Mouse (Mus musculus) CH12.LX (cell line): ENCODE data around the gene 5330417C22Rik. TPM values are rescaled to one million over a fixed set of nuclear protein-coding genes. Genes with fewer than 3 reads are reported as not detected.

Experiments used
- DNase-seq: peaks from one replicate; pipeline ENCODE4 v3.0.0-alpha.2; 2013; ENCODE audit errors: extremely low read depth
- H3K27ac ChIP-seq: 2 replicates; pipeline ENCODE4 v1.5.1; 2012; ENCODE audit warnings: low read depth, mild to moderate bottlenecking, control low read depth, moderate library complexity; ENCODE audit not compliant: insufficient read depth
- H3K27me3 ChIP-seq: replicated peaks from 2 replicates; pipeline ENCODE3; 2012; ENCODE audit warnings: inconsistent platforms
- H3K36me3 ChIP-seq, 2 experiments: replicated peaks in 1 of 2; 2 replicates each; pipeline versions ENCODE3 to v1.6.1; 2012; ENCODE audit warnings: inconsistent platforms in 1 of 2, low read length in 1 of 2, mild to moderate bottlenecking in 1 of 2, mixed read lengths in 1 of 2, moderate library complexity in 1 of 2; ENCODE audit not compliant: control insufficient read depth in 1 of 2, insufficient read depth in 1 of 2
- H3K4me1 ChIP-seq, 2 experiments: 2 replicates each; pipeline ENCODE4 v1.6.1; 2012; ENCODE audit warnings: inconsistent platforms in 1 of 2, moderate library complexity in 1 of 2; ENCODE audit not compliant: insufficient read depth in 2 of 2, control insufficient read depth in 1 of 2
- H3K4me2 ChIP-seq: 2 replicates; pipeline ENCODE4 v1.6.1; 2012; ENCODE audit warnings: low read depth, mild to moderate bottlenecking, control low read depth; ENCODE audit not compliant: poor library complexity, insufficient read depth, severe bottlenecking
- H3K4me3 ChIP-seq, 3 experiments: fragments of 150-350 bp in 1 of 3; sonication (generic) in 1 of 3; replicated peaks in 1 of 3; 2 replicates each; pipeline versions ENCODE3 to v1.5.1; 2011 to 2012; ENCODE audit warnings: low read depth in 2 of 3, low read length in 2 of 3, mild to moderate bottlenecking in 2 of 3, moderate library complexity in 2 of 3, control low read depth in 1 of 3, improper control_type of control experiment in 1 of 3, inconsistent platforms in 1 of 3, mixed read lengths in 1 of 3; ENCODE audit not compliant: poor library complexity in 1 of 3
- H3K79me2 ChIP-seq: replicated peaks from 2 replicates; pipeline ENCODE4 v1.6.1; 2012; ENCODE audit warnings: mild to moderate bottlenecking, moderate library complexity; ENCODE audit not compliant: control insufficient read depth, poor library complexity, insufficient read depth, severe bottlenecking; ENCODE audit errors: extremely low read depth
- H3K9ac ChIP-seq: 2 replicates; pipeline ENCODE4 v1.6.1; 2012; ENCODE audit warnings: low read depth, mild to moderate bottlenecking, control low read depth, moderate library complexity; ENCODE audit not compliant: insufficient read depth
- H3K9me3 ChIP-seq: replicated peaks from 2 replicates; pipeline ENCODE3; 2012; ENCODE audit warnings: low read length, inconsistent platforms, mixed read lengths
- BHLHE40 ChIP-seq: IDR thresholded peaks from 2 replicates; pipeline ENCODE4 v1.6.1; 2011; ENCODE audit warnings: mild to moderate bottlenecking, low read depth, low read length, improper control_type of control experiment
- CTCF ChIP-seq, 2 experiments: IDR thresholded peaks in 1 of 2; conservative IDR thresholded peaks in 1 of 2; 2 replicates each; pipeline ENCODE4 v1.5.1; 2011 to 2012; ENCODE audit warnings: low read depth in 2 of 2, low read length in 2 of 2, improper control_type of control experiment in 1 of 2, inconsistent platforms in 1 of 2, mild to moderate bottlenecking in 1 of 2, moderate library complexity in 1 of 2
- ELF1 ChIP-seq: IDR thresholded peaks from 2 replicates; pipeline ENCODE4 v1.6.1; 2014; ENCODE audit warnings: low read depth, mild to moderate bottlenecking, inconsistent platforms, low read length, improper control_type of control experiment
- EP300 ChIP-seq: IDR thresholded peaks from 2 replicates; pipeline ENCODE4 v1.6.1; 2011; ENCODE audit warnings: low read length, improper control_type of control experiment
- JUND ChIP-seq: conservative IDR thresholded peaks from 2 replicates; pipeline ENCODE4 v1.6.1; 2011; ENCODE audit warnings: low read depth, low read length, improper control_type of control experiment
- MAFK ChIP-seq: IDR thresholded peaks from 2 replicates; pipeline ENCODE4 v1.6.1; 2011; ENCODE audit warnings: low read length, improper control_type of control experiment; ENCODE audit not compliant: insufficient replicate concordance
- NELFE ChIP-seq: IDR thresholded peaks from 2 replicates; pipeline ENCODE4 v1.6.1; 2011; ENCODE audit warnings: low read depth, low read length, improper control_type of control experiment
- NRF1 ChIP-seq: IDR thresholded peaks from 2 replicates; pipeline ENCODE4 v1.6.1; 2014; ENCODE audit warnings: low read depth, mild to moderate bottlenecking, inconsistent platforms, low read length, improper control_type of control experiment, moderate library complexity
- POLR2A ChIP-seq: IDR thresholded peaks from 2 replicates; pipeline ENCODE4 v1.6.1; 2011; ENCODE audit warnings: low read depth, mild to moderate bottlenecking, improper control_type of control experiment, low read length
- POLR2AphosphoS2 ChIP-seq: IDR thresholded peaks from 2 replicates; pipeline ENCODE4 v1.6.1; 2011; ENCODE audit warnings: low read depth, low read length, improper control_type of control experiment
- RCOR1 ChIP-seq: conservative IDR thresholded peaks from 2 replicates; pipeline ENCODE4 v1.6.1; 2012; ENCODE audit warnings: low read depth, mild to moderate bottlenecking, inconsistent platforms, low read length, improper control_type of control experiment
- SIN3A ChIP-seq: IDR thresholded peaks from 2 replicates; pipeline ENCODE4 v1.6.1; 2012; ENCODE audit warnings: low read length, improper control_type of control experiment, inconsistent platforms
- UBTF ChIP-seq: IDR thresholded peaks from 2 replicates; pipeline ENCODE4 v1.6.1; 2012; ENCODE audit warnings: low read depth, mild to moderate bottlenecking, inconsistent platforms, low read length, improper control_type of control experiment, moderate library complexity
- USF1 ChIP-seq: IDR thresholded peaks from 2 replicates; pipeline ENCODE4 v1.6.1; 2014; ENCODE audit warnings: low read depth, mild to moderate bottlenecking, inconsistent platforms, low read length, improper control_type of control experiment
- dilution Hi-C: fragments of 300-500 bp; cut with MboI; formaldehyde crosslinking; loops from 2 replicates; pipeline ENCODE4 v1.14.3; 2020; ENCODE audit warnings: low sequenced_read_pairs; ENCODE audit not compliant: extremely low pct_unique_long_range_greater_than_20kb, extremely low pct_ligation_motif_present
- in situ Hi-C: fragments of 300-500 bp; cut with MboI; formaldehyde crosslinking; loops from 3 replicates; pipeline ENCODE4 v1.14.3; 2019; ENCODE audit warnings: low sequenced_read_pairs, low pct_ligation_motif_present, low pct_unique_long_range_greater_than_20kb, mixed read lengths
- polyA plus RNA-seq: library from polyadenylated mRNA; unstranded; fragments of >175 nt; gene quantifications from 2 replicates; pipeline ENCODE4 v1.2.1, GENCODE M21; 2012; ENCODE audit warnings: low read depth; ENCODE audit not compliant: insufficient read length
- total RNA-seq, 2 experiments: library from RNA; depleted of rRNA; stranded (reverse); fragments of 300-350 nt in 1 of 2; fragments of >200 nt in 1 of 2; gene quantifications; 2 replicates each; pipeline ENCODE4 v1.2.3; 2012 to 2014

The 5330417C22Rik gene
- total and polyA plus RNA-seq, 3 experiments = 0.05 to 0.27 (median 0.17) TPM

DNA sequence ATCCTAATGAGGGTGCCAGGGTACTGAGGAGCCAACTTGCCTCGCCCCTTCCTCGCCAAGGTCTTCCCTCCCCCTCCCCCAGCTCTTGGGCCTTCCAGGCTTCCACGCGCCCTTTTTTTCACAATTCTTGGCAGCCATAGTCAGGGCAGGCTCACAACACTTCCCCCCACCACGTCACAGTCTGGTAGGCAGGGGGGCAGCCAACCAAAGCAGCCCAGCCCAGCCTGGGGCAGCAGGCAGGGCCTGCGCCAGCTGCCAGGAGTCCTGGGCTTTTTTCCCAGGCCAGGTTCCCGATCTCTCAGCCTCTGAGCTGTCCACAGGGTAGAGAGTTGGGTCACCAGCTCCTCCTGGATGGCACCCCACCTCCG, 124.6 kb downstream of the 5330417C22Rik start:
- dilution Hi-C loops (no loop called here), in situ Hi-C loops (loop anchor here (25.0 kb wide), 1 partner anchor 376 kb away; no protein-coding TSS in a partner anchor)
- H3K4me2 ChIP-seq = no peak overlapping the region
- no peaks in the 10 kb centered on the region for H3K79me2 ChIP-seq
- H3K4me1 ChIP-seq = 0 out of 4 replicates have a peak, but pooled peaks cover 0 to 3% of the 10 kb centered on the region in 2 experiments
- no peaks in the 10 kb centered on the region for H3K36me3 ChIP-seq
- peaks cover 32% of the 10 kb centered on the region for H3K9me3 ChIP-seq
- TF ChIP-seq SIN3A = no peak
- TF ChIP-seq POLR2A = no peak
- TF ChIP-seq, all 38 proteins: peak for 0
- Histone ChIP-seq H3K9ac (no peak overlapping the region), H3K27me3 (peaks cover 41% of the 10 kb centered on the region), H3K27ac (no peak overlapping the region), H3K4me3 (no peak overlapping the region)
- DNase-seq = no peak

DNA sequence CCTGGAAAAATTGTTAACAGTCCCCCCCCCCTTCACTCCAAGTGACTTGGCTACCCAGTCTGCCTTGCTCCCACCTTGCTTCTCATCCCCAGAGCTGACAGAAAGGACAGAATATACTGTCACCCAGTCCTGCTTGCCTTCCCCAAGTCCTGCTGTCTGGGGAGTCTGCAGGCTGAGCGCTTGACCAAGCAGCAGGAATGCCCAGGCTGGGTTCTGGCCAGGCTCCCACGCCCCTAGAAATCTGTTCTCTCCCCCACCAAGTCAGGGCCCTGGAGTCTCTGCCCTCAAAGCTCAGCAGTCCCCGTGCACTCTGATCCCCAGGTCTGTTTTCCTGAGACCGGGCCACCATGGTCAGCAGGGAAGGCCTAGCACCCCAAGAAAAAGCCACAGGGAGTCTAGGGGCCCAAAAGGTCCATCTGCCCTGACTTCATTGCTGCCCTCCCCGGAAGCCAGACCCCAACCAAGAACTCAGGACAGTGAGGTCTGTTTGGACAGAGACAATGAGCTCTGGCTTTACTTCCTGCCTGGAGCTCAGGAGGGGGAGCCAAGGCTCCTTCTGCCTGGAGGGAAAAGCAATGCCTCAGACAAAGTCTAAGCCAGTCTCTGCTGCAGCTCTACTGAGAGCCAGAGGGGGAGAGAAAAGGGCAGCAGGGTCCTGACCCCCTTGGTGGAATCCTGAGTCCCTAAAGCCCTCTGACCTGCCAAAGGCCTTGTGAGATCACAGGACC, 125.1 kb downstream of the 5330417C22Rik start:
- H3K36me3 ChIP-seq = no peaks in the 10 kb centered on the region
- TF ChIP-seq SIN3A = no peak
- TF ChIP-seq NRF1 = no peak
- TF ChIP-seq UBTF = no peak
- no peak for TF ChIP-seq POLR2AphosphoS2
- TF ChIP-seq JUND = no peak
- no peak for TF ChIP-seq MAFK
- no peak for TF ChIP-seq CTCF (conservative IDR thresholded peaks at IDR 0.05 in 1 of 2, IDR thresholded peaks at IDR 0.05 in 1 of 2; ENCODE audit: low read depth in 2 of 2, low read length in 2 of 2)
- TF ChIP-seq BHLHE40 = no peak
- TF ChIP-seq NELFE = no peak
- TF ChIP-seq EP300 = no peak
- no peak for TF ChIP-seq POLR2A
- TF ChIP-seq ELF1 = no peak
- TF ChIP-seq USF1 = no peak
- TF ChIP-seq RCOR1 = no peak

More for the DNA sequence above, 125.1 kb downstream of the 5330417C22Rik start:
- no peak overlapping the region for H3K4me3 ChIP-seq
- H3K9ac ChIP-seq = no peak overlapping the region
- H3K4me2 ChIP-seq = no peak overlapping the region
- peaks cover 46% of the 10 kb centered on the region for H3K27me3 ChIP-seq
- H3K27ac ChIP-seq = no peak overlapping the region
- H3K4me1 ChIP-seq = 0 out of 4 replicates have a peak, but pooled peaks cover 0 to 3% of the 10 kb centered on the region in 2 experiments
- no peaks in the 10 kb centered on the region for H3K79me2 ChIP-seq
- H3K9me3 ChIP-seq = peaks cover 32% of the 10 kb centered on the region
- DNase-seq = no peak
- in situ Hi-C loops = loop anchor here (25.0 kb wide), 1 partner anchor 376 kb away; no protein-coding TSS in a partner anchor
- dilution Hi-C loops = no loop called here
